Mouse (Mus musculus) CD4-positive, CD25-positive, alpha-beta regulatory T cell, adult 2 months (primary cell): ENCODE data around the gene Dgkg.

Experiments used
- DNase-seq: peaks from one replicate; pipeline ENCODE4 v3.0.0-alpha.2; 2012; ENCODE audit warnings: low read depth, low spot score

Gene Dgkg

DNA sequence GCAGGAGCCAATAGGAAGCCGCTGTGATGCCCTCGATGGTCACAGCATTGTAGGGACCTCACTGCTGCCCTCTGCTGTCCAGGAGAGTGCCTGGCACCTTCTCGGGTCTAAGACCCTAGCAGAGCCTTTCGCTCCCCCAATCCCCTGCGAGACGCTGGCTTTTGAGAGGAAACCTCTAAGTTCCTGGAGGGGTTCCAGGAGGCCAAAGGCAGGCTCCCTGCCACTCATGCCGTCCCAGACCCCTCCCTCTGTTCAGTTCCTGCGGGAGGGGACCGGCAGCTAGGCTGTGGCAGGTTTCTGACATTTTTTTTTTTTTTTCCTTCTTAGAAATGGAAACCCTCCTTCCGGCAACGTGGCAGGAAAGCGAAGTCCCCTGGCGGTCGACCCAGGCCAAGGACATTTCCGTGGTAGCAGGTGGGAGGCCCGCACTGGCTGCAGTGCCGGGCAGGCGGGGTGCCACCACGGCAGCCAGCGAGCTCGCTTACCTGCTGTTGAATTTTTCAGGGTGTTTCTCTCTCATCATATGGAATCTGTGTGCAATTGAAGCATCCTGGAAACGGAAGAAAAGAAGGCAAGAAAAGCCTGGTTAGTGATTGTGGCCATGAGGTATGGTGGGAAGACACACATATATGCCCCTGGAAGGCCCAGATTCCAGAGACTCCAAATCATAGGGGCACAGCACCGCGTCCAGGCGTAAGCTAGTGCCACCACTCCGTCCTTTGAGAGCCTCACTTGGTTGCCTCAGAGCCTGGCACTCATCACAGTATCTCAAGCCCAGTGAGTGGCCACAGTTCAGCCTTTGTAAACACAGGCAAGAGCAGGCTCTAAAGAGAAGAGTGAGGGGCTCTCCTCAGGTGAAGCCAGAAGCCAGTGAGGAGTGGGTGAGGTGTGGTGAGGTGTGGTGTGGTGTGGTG, 108.6 kb downstream of the Dgkg start:
- DNase-seq: peak; percentile 87

DNA sequence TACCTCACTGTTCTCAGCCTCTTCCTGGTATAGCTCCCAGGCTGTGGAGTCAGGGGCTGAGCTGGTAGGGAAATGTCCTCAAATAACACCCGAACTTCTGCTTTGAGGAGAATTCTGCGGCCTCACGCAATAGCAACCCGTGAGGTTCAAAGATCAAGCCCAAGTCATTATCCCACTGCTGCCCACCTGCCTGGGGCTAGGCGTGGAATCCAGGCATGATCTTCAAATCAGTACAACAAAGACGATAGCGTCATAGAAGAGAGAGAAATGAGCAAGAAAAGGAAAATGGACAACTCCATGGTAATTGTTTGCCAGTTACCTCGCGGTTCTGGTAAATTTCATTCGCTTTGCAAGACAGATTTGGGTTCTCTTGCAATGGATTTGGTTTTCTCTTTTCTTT, 109.3 kb downstream of the Dgkg start:
- DNase-seq: no peak

DNA sequence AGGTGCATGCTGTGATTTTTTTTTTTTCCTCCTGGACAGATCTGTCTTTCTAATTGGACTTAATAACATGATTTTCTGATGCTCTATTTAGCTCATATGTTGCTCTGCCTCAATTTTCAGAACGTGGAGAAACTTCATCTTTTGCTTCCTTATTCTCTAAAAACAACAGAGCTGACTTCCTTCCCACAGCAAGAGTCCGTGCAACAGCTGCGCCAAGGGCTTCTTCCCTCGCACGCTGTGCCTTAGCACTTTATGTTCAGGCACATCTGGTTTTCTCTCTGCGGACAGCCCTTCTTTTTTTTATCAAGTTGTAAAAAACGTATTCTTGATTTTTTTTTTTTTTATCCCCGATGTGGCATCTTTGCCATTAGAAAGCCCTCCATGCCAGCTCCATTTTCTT, 111.2 kb downstream of the Dgkg start:
- no peak for DNase-seq

DNA sequence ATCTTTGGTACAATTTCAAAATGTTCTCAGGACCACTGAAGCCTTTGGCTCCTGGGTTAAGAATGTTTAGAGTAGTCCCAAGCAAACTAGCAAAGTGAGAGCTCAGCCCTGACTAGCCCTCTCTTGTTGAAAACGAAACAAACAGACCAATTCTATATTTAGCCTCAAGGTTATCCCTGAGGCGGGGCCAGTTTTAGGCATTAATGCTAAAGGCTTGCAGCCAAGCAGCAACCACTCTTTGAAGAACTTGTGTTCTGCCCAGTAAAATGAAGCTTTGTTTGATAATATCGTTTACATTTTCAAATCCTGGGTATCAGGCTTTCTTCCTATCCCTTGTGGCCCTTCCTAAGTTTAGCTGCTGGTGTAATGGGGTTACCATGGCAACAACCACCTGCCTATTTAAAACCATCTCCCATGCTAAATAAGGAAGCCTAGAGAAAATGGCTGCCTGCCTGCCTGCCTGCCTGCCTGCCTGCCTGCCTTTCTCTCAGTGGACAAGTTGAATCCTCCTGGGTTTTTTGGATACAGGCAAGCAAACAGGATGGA, 111.9 kb downstream of the Dgkg start:
- peak; percentile 36 for DNase-seq

DNA sequence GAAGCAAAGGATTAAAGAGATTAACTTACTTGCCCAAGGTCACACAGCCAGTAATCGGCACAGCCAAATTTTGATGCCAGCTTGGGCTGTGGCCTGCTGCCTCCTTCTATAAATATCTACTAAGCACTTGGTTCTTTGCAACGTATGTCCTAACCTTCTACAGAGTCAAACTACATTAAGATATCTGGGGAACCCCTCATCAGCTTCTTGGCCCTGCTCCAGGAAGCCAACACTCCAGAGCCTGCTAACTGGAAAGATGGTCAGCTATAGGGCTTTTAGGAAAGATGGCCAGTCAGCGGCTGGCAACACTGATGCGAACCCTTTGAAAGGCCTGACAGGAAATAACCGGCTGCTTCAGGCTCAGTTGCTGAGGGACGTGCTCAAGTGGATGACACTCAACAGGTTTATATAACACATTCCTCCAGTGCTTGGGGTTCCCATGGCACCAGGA, 114.3 kb downstream of the Dgkg start:
- no peak for DNase-seq

DNA sequence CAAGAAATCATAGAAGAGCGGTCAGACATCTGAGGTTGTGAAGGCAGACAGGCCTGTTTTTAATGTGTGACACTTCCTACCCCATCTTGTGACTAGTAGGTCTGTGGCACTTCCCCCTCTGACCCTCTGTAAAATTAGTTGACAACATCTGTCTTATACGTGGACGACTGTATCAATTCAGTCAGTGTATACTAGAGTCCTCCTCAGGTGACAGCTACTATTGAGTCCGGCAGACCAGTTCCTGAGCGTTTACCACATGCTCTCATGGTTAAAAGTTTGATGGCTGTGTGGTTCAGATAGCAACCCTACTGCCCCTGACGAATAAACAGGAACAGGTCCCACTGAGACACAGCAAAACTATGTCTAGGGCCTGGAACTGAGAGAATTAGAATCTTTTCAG, 117.7 kb downstream of the Dgkg start:
- no peak for DNase-seq

DNA sequence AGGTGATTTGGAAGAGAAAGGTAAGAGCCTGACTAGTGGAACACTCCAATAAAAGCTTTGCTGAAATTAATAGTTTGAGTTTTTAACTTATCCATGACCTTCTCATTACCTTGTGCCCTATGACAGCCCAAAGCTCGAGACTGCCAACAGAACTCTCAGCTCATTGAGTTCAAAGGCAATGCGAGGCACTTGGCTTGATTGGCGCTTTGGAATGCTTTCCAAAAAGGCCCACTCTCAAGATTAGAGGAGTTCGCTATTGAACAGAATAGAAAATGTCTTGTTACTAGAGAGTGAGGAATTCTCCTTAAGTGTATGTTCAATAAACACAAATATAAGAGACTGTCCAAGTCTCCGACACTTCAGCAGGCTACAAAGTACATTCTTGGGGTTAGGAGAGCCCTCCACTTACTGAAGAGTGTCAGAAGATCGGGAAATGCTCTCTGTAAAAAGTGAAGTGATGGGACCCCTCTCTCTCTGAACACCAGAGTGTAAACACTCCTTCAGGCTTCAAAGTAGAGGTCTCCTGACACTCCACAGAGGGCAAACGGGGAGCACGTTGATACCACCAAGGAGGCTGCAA, 120.3 kb downstream of the Dgkg start:
- DNase-seq: no peak

DNA sequence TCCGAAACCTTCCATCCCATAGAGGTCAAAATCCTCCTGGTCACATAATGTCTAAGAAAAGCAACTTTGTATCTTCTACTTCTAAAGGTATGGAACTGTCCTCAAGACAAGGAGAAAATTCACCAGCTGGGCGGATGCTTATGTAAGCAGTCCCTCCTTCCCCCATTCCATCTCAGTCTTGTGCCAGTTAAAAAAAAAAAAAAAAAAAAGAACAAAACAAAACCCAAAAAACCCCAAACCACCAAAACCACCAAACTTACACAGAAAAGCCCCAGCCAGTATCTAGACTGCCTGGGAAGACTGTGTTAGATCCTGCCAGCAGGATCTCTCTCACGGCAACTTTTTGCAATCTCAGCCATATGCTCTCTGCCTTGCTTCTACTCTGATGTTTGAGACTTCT, 123.9 kb downstream of the Dgkg start:
- no peak for DNase-seq

DNA sequence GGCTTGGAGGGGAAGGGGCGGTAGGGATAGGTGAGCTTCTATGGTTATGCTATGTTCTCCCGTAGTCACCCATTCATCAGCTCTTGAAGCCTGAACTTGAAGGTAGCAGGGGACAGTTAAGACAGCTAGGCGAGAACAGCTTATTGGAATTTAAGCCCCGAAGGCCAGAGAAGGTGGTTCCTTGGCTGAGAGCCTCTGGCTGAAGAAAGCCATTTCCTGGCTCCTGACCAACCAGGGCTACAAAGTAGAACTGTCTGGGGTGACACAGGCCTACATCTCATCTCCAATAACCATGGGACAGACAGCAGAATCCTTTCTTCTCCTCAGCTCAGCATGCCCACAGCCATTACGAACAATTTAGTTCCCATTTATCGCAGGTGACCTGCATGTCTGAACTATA, 125.2 kb downstream of the Dgkg start:
- DNase-seq: no peak

DNA sequence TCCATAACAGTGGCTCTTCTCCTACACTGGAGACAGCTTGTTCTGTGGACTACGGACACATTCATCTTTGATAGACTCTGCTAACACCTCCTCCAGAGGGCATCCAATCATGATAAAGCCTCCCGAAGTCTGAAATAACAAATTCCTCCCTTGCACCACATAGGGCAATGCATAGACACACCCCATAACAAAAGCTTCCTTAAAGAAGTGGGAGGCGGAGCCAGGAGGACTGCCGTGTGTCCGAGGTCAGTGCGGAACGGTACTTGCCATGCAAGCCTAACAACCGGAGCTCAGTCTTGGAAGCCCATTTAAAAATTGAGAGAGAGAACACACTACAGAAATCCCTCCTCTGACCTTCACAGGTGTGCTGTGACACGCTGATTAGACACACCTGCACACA, 126.0 kb downstream of the Dgkg start:
- no peak for DNase-seq

DNA sequence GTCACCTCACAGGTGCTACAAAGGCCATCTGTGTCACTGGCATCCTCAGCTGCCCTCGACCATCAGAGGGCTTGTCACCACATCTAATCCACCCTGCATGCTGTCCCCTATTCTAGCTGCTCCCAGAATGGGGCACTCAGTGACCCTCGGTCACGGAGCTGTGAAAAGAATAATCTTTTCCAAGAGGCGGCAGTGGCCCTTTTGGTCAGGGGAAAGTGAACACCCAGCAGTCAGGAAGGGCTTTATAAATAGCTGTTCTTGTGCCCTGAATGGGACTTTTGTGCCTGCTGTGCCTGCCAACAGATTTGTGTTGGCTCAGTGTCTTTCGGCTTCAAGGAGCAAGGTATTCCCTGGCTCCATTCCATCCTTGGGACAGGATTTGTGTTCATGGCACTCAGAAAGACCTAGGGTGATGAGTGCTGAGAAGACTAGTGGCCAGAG, 129.5 kb downstream of the Dgkg start:
- DNase-seq: no peak

DNA sequence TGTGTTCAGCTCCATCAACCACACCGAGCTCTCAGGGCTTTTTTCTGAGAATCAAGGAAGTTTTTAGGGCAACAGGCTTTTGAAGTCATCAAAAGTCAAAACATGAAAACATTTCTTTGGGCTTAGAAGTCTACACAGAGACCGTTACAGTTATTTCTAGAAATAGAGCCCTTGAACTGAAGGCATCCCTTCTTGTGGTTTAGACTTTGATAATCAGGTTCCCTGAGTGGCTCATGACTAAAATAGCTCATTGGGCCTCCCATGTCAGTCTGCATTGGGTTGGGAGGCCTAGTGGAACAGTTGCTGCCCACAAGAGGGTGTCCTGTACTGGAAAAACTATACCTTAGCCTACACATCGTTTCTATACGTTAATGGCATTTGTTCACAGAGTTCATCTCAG, 130.6 kb downstream of the Dgkg start:
- DNase-seq: peak; percentile 44

DNA sequence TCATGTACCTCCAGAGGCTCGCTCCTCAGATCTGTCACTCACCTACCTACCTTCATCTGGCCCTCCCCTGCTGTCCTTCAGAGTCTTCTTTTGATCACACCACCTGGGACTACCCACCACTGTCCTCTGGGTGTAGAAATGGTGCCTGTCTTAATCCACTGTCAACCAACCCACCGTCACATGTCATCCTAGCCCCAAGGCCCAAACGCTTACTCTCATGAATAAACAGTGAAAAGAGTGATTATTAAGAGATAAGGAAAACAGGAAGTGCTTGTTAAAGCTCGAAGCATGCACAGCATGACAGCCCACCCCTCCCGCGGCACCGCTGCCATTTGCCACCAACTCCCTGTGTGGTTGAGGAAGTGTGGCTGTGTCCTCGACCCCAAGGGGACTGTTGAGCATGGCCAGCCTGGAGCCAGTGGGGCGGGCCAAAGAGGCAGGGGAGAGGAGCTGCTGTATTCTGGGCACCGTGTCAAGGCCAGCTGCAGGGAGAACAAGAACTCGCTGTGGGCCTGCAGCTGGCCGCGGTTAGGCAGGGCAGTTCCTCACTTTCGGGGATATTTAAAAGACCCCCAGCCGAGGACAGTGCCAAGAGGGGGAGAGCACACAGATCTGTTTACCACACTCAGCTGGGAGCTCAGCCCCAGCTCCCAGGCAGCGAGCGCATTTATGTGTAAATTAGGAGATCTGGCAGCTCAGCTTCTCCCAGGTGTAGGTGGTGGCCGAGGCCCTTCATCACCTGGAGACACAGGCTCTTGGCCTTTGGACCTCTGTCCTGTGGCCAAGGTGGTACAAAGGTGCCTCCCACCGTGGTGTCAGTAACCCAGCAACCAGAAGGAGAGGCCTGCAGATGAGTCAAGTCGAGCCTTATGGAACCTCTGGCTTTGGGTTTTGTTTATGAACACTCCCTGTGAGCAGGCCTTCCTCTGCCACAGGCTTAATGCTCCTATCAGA, 139.3 kb downstream of the Dgkg start:
- DNase-seq: peak; percentile 28

DNA sequence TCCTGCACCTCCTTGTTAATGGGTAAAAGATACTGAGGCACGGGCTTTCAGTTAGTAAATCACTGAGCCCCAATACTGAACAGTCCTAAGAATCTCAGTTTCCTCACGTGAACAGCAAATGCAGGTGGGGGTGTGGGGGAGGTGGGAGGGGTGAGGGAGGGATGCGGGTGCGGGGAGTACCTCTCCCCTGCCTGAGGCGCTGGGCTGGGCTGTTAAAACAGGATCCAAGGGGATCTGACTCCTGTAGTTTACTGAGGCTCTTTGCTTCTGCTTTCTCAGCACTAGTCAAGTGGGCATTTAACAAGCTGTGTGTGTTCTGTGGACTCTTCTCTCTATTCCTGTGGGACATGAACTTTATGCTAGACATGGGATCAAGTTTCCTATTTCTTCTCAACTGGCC, 141.5 kb downstream of the Dgkg start:
- no peak for DNase-seq

DNA sequence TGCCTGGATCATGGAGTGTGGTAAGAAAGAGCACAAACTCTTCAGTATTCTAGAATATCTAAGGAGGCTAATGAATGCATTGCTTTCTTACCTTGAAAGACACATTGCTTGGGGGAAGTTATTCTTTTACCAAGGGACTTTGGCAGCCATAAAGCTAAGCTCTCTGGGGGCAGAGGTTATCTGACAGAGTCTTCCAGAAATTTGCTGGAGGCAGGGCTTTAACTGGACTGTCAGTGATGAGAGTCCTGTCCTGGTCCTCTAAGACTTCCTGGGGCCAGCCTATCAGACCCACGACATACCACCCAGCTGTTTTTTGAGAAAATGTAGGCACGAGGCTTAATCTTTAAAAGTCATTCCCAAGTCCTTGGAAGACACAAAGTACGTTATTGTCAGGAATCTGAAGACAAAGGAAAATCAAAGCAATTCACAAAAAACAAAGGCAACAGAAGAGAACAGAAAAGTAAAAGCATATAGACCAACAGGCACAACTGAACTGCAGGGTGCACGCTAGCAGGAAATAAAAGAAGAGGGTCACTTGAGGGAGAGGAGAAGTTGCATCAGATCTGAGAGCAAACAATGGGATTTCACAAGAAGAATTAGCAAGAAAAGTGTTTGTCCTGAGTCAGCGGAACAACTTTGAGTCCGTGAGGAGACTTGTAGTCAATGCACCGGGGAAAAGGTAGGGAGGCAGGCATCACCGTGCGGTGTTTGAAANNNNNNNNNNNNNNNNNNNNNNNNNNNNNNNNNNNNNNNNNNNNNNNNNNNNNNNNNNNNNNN, 146.0 kb downstream of the Dgkg start:
- DNase-seq: no peak

DNA sequence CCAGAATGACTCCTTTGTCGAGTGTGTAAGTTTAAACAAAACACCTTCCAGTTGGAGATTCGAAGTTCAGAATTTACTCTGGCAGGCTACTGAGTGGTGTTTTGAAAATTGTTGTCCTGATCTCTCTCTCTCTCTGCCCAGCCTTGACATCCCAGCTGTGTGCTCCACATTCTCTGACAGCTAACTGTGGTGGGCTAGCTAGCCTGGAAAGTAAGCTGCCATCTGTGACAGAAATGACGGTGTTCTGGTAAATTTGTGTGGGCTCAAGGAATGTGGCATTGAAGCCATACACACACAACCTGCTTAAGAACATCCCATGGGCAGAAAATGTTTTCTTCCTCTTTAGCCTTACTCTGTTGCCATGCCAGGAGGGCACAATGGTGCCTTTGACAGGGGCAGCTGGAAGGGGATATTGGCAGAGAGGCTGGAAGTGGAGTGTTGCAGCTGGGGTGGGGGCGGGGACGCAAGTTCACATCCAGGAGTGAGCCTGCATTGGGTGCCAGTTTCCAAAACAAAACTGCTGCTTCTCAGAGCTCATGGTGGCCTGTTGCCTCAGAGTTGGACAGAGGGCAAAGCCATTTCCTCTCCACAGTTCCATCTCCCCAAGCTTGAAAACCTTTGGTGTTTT, 148.0 kb downstream of the Dgkg start:
- DNase-seq: no peak

DNA sequence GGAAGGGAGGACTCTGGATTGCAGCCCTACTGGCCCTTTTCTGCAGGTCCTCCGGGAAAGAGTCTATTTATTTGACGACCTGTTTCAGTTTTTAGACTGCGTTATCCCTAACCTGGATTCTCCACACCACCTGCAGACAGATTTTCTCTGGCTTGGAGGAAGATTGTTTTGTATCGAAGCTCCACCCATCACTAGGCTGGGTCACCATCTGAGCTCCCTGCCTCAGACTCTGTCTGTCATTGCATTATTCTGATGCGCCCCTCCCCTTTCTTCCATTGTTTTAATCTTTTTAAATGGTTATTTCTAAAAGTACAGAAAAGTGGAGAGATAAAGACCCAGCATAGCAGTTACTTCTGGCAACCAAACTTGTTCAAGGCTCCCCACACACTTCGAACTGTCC, 151.4 kb downstream of the Dgkg start:
- no peak for DNase-seq

DNA sequence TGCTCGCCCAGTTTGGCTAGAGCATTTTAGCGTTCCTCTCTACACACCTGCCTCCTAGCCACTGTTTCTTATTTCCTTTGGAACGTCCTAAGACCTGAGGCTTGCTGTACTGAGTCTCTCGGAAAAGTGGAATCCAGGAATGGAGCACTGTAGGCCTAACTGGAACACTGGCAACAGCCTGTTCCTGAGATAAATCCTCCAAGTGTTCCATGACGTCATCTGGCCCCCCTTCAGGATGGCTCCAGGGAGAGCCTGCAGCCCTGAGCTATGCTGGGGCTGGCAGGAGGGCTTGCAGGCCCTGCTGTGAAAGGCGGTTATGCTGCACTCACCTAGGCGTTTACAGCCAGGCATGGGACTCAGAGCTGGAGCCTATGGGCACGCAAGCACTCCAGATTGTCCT, 152.2 kb downstream of the Dgkg start:
- no peak for DNase-seq

DNA sequence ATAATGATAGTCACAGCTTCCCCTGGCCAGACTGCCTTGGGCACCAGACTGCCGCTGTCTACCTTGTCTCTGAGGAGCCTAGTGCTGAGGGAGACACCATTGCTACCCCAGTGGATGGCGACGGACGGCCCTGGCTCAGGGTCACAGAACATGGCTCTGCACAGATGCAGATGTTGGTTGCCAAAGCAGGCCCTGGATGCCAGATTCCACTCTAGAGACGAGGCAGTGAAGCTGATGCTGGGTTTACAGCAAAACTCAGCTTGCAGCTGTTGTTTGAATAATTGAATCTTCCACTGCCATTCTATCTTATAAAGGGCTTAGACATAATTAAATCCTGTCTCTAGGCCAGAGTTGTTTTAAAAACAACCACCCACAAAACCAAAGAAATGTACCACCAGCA, 153.0 kb downstream of the Dgkg start:
- no peak for DNase-seq

DNA sequence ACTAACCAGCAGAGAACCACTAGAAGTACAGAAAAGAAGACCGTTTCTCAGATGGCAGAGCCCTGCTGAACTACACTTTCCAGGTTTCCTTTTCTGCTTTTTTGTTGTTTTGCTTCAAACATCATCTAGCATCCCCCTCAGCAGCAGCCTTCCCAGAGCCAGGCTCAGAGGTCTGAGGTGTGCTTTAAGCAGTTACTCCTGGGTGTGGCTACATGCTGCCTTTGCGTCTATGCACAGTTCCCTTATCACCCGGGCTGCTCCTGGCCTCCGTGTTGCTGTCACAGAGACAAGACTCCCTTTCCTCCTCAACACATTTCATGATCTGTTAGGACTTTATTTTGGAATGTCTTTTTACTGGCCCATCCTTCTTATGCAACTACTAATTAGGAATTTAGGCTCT, 153.6 kb downstream of the Dgkg start:
- DNase-seq: no peak

DNA sequence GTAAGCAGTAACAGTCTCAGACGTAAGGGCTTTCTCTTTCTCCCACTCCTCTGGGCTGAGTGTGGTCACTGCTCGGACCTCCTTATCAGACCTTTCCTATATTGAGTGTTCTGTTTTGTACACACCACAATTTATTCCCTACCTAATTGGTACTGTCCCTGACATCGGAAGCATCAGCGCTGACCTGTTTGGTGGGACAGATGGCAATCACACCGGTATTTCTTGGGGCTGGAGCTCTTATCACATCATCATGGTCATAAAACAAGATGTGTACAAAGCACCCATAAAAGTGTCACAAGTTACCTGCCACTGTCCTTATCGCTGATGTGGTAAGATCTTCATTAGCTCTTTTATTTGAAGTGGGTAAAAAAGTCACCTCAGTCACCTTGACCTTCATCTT, 155.2 kb downstream of the Dgkg start:
- no peak for DNase-seq
